Mouse (Mus musculus): ENCODE measurements around the gene Prodh2.

Prodh2 gene

GRCm38 (mm10) chr7:30550603-30551002 lies 57.2 kb downstream of the Prodh2 start:
- DNase-seq (ENCODE audit: low spot score): no peak

- no peak for DNase-seq (ENCODE audit: low spot score)
Observed at GRCm38 (mm10) chr7:30551445-30552101, 58.2 kb downstream of the Prodh2 start.

GRCm38 (mm10) chr7:30552102-30553020 lies 58.9 kb downstream of the Prodh2 start, which contains the start of the genes Hspb6 and Proser3:
Gene Hspb6 (plus strand): TSS chr7:30552178.
Gene Proser3 (minus strand): TSS chr7:30552299.
- peak; percentile 98 for DNase-seq (ENCODE audit: low spot score)

GRCm38 (mm10) chr7:30553021-30553589 lies 59.7 kb downstream of the Prodh2 start:
- DNase-seq (ENCODE audit: low spot score): no peak

GRCm38 (mm10) chr7:30553810-30554584 lies 60.6 kb downstream of the Prodh2 start:
- DNase-seq (ENCODE audit: low spot score): no peak

- no peak for DNase-seq (ENCODE audit: low spot score)
Observed at GRCm38 (mm10) chr7:30556894-30557536, 63.6 kb downstream of the Prodh2 start.

- no peak for DNase-seq (ENCODE audit: low spot score)
Observed at GRCm38 (mm10) chr7:30557901-30558514, 64.6 kb downstream of the Prodh2 start.

GRCm38 (mm10) chr7:30558656-30559442 lies 65.4 kb downstream of the Prodh2 start:
- DNase-seq (ENCODE audit: low spot score): no peak

GRCm38 (mm10) chr7:30559443-30559954 lies 66.1 kb downstream of the Prodh2 start, which contains the start of gene Lin37:
Gene Lin37 (minus strand): TSS chr7:30559838.
- peak; percentile 92 for DNase-seq (ENCODE audit: low spot score)

GRCm38 (mm10) chr7:30560296-30560695 lies 66.9 kb downstream of the Prodh2 start:
- no peak for DNase-seq (ENCODE audit: low spot score)

- no peak for DNase-seq (ENCODE audit: low spot score)
Observed at GRCm38 (mm10) chr7:30562526-30563116, 69.2 kb downstream of the Prodh2 start.

Data from testis, postnatal 10 days (tissue).